Mouse (Mus musculus): ENCODE results near the gene Rpl36.

GRCm38 (mm10) chr17:56616725-56617124, 3.5 kb downstream of the Rpl36 start:
- TF ChIP-seq CTCF (IDR thresholded peaks at IDR 0.05; ENCODE audit: low read depth) (no peak), EP300 (IDR thresholded peaks at IDR 0.05; ENCODE audit: low read depth) (no peak)

Data from liver, embryonic 14.5 days (tissue).